Mouse (Mus musculus) adrenal gland, adult 2 months (tissue): ENCODE results near the gene Homer1. TPM values are rescaled to one million over a fixed set of nuclear protein-coding genes. Genes with fewer than 3 reads are reported as not detected.

Source experiments
- DNase-seq: peaks from one replicate; pipeline ENCODE4 v3.0.0; 2021
- polyA plus RNA-seq: library from polyadenylated mRNA; depleted of rRNA; stranded (reverse); fragments of >200 nt; gene quantifications from 2 replicates; pipeline ENCODE4 v1.2.3, GENCODE M21; 2012; rRNA removed
- total RNA-seq, 2 experiments: library from RNA; stranded (reverse); gene quantifications; 2 replicates each; pipeline ENCODE4 v1.2.3; 2021

Homer1 gene
- total and polyA plus RNA-seq, 3 experiments: 5.2 to 56.6 (median 27.2) TPM

GRCm38 (mm10) chr13:93399710-93400216 lies 100.3 kb downstream of the Homer1 start:
- no peak for DNase-seq

- no peak for DNase-seq
Observed at GRCm38 (mm10) chr13:93401947-93402346, 102.5 kb downstream of the Homer1 start.

DNA sequence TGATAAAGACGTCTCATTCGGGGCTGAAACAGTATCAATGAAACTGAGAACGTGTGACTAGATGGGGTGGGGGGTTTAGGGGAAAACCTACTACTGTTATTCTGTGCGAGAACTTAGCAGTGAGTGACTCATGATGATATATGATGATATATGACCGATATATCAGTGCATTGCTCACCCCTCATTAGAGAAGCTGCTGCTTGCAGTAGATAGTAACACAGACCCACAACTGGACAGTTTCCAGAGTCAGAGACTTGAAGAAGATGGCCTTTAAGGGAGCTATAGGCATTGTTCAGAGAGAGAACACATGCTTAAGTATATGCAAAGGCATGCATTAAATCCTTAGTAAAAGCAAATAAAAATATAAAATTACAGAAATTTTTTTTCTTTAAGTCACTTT lies 107.4 kb downstream of the Homer1 start:
- no peak for DNase-seq

DNA sequence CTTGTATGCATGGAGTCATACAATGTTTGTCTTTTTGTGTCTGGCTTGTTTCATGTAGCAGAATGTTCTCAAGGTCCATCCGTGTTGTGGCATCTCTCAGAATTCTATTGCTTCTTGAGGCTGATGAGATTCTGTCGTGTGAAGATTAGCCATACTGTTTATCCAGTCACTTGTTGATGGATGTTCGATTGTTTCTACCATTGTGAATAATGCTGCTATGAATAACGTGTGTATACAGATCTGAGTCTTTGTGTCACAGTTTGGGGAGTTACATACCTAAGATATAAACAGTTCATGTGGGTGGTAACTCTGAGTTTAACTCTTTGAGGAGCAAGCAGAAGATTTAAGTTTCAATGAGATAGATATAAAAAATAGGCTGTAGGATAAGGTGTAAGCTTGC lies 110.9 kb downstream of the Homer1 start:
- no peak for DNase-seq

- no peak for DNase-seq
Observed at GRCm38 (mm10) chr13:93415055-93415454, 115.6 kb downstream of the Homer1 start.

- no peak for DNase-seq
Observed at GRCm38 (mm10) chr13:93418292-93418691, 118.9 kb downstream of the Homer1 start.

GRCm38 (mm10) chr13:93419779-93420178 lies 120.3 kb downstream of the Homer1 start:
- DNase-seq: no peak

DNA sequence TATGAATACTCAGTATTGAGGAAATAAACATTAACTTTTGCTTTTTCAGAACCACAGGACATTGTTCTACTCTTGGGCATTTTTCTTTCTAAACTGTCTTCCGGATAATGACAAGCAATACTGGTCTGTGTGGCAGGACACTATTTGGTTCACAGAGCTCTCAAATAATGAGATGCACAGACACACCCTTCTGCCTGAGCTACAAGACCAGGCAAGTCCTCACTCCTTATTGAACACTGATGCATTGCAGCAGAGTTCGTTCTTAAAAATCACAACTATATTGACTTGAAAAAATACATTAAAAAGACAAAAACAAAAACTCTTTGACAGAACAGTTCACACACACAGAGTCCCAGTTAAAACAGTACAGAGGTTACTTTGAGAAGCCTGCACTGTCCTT lies 123.8 kb downstream of the Homer1 start:
- DNase-seq: no peak

DNA sequence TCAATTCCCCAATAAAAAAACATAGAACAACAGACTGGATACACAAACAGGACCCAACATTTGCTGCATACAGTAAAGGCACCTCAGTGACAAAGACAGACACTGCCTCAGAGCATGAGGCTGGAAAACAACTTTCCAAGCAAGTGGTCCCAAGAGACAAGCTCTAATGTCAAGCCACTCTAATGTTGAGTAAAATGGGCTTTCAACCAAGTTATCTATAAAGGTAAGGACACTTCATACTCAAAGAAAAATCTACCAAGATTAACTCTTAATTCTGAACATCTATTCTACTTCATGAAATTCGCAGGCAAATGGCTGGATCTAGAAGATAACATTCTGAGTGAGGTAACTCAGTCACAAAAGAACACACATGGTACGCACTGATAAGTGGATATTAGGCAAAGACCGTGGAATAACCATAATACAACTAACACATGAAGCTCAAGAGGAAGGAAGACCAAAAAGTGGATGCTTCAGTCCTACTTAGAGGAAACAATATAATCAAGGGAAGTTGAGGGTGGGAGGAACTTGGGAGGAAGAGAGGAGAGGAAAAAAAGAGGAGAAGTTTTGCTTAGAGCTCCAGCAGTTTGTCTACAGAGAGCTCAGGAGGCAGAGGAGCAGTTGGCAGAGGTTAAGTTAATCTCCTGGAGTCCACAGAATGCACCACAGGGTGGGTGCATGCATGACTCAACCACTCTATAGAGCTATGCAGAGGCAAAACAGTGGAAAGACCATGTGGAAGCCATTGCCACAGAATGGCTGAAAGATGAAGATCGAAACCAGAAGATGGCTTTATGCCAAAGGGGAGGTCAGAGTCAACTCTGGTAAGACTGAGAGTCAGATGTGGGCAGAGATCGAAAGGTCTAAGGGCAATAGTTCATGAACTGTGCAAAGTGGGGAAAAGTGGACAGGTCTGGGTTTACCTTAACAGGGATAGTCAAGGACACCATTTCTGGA lies 128.8 kb downstream of the Homer1 start:
- DNase-seq: no peak

GRCm38 (mm10) chr13:93429205-93429604 lies 129.8 kb downstream of the Homer1 start:
- no peak for DNase-seq

- DNase-seq: no peak
Observed at GRCm38 (mm10) chr13:93440167-93440566, 140.7 kb downstream of the Homer1 start.

GRCm38 (mm10) chr13:93453275-93453674 lies 153.8 kb downstream of the Homer1 start:
- no peak for DNase-seq

Other genes starting within 250 kb of the Homer1 start
- gene Cmya5, start 154.9 kb upstream of the Homer1 start, total RNA-seq: under 1 TPM; 0.20 to 0.38 TPM
- gene Cmya5, start 154.9 kb upstream of the Homer1 start, polyA plus RNA-seq: 0.04 and 0.06 TPM in 2 replicates
- gene Tent2, start 107.2 kb upstream of the Homer1 start, total RNA-seq: 10 to 100 TPM; 26.8 to 42.7 TPM
- 8.3 and 8.9 TPM in 2 replicates for gene Tent2, start 107.2 kb upstream of the Homer1 start, polyA plus RNA-seq
- gene Jmy, start 200.2 kb downstream of the Homer1 start, total RNA-seq: 10 to 100 TPM; 42.7 to 48.6 TPM
- gene Jmy, start 200.2 kb downstream of the Homer1 start, polyA plus RNA-seq: 24.9 and 30.3 TPM in 2 replicates